Mouse (Mus musculus): ENCODE measurements around the gene Wwc2. TPM values are rescaled to one million over a fixed set of nuclear protein-coding genes. Genes with fewer than 3 reads are reported as not detected.

Wwc2 gene
- polyA plus RNA-seq, 1 experiment from 2014 or later, result 8.0 TPM

DNA sequence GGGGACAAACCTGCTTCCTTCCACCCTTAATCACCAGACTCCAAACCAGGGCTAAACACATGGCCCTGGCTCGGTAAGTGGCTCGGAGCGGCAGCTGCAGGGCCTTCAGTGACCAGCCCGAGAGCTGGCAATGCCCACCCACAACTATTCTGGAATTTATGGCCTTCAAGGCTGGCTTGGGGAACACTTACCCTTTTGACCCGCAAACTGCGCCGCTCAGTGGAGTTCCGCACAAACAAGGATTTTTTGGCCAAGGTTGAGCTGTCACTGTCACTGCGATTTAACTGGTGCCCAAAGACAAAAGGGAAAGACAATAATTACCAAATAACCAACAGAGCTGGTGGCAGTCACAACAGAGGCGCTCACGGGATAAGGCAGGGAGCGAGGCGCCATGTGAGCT, 144.8 kb downstream of the Wwc2 start:
- no peak overlapping the region for H3K4me3 ChIP-seq (replicated peaks; ENCODE audit: low read length)
- peaks cover 19% of the 10 kb centered on the region for H3K36me3 ChIP-seq (ENCODE audit: control insufficient read depth, insufficient read depth, low read length)
- H3K9ac ChIP-seq (ENCODE audit: low read length), result no peak overlapping the region
- H3K4me1 ChIP-seq (ENCODE audit: control insufficient read depth, insufficient read depth, low read length), result no peaks in the 10 kb centered on the region
- no peaks in the 10 kb centered on the region for H3K9me3 ChIP-seq (replicated peaks; ENCODE audit: control insufficient read depth, low read length)
- H3K4me2 ChIP-seq (ENCODE audit: low read depth, low read length), result no peak overlapping the region
- no peaks in the 10 kb centered on the region for H3K27me3 ChIP-seq (ENCODE audit: control insufficient read depth, insufficient read depth, low read length)
- ATAC-seq (ENCODE audit: insufficient read depth, low FRiP score), result no peak
- 87% methylated on average over 13 of the region's 13 CpGs for WGBS
- no peak overlapping the region for H3K27ac ChIP-seq (ENCODE audit: low read length)

- peaks cover 4% of the 10 kb centered on the region for H3K9me3 ChIP-seq (replicated peaks; ENCODE audit: control insufficient read depth, low read length)
- H3K27ac ChIP-seq (ENCODE audit: low read length), result no peak overlapping the region
- H3K4me1 ChIP-seq (ENCODE audit: control insufficient read depth, insufficient read depth, low read length), result no peaks in the 10 kb centered on the region
- H3K27me3 ChIP-seq (ENCODE audit: control insufficient read depth, insufficient read depth, low read length), result no peaks in the 10 kb centered on the region
- no peak overlapping the region for H3K4me2 ChIP-seq (ENCODE audit: low read depth, low read length)
- no peak overlapping the region for H3K9ac ChIP-seq (ENCODE audit: low read length)
- H3K4me3 ChIP-seq (replicated peaks; ENCODE audit: low read length), result no peak overlapping the region
- no peak for ATAC-seq (ENCODE audit: insufficient read depth, low FRiP score)
- WGBS, result 92% methylated on average over 10 of the region's 10 CpGs
- peaks cover 20% of the 10 kb centered on the region for H3K36me3 ChIP-seq (ENCODE audit: control insufficient read depth, insufficient read depth, low read length)
Measured at GRCm38 (mm10) chr8:47843651-47844050, 147.1 kb downstream of the Wwc2 start.

- Histone ChIP-seq H3K27ac (ENCODE audit: low read length) (no peak overlapping the region), H3K36me3 (ENCODE audit: control insufficient read depth, insufficient read depth, low read length) (peaks cover 19% of the 10 kb centered on the region), H3K4me1 (ENCODE audit: control insufficient read depth, insufficient read depth, low read length) (no peaks in the 10 kb centered on the region), H3K9me3 (replicated peaks; ENCODE audit: control insufficient read depth, low read length) (peaks cover 4% of the 10 kb centered on the region), H3K4me3 (replicated peaks; ENCODE audit: low read length) (no peak overlapping the region), H3K9ac (ENCODE audit: low read length) (no peak overlapping the region), H3K27me3 (ENCODE audit: control insufficient read depth, insufficient read depth, low read length) (no peaks in the 10 kb centered on the region), H3K4me2 (ENCODE audit: low read depth, low read length) (no peak overlapping the region)
- no peak for ATAC-seq (ENCODE audit: insufficient read depth, low FRiP score)
- 77% methylated on average over 7 of the region's 7 CpGs for WGBS
Measured at GRCm38 (mm10) chr8:47843063-47843462, 147.7 kb downstream of the Wwc2 start.

DNA sequence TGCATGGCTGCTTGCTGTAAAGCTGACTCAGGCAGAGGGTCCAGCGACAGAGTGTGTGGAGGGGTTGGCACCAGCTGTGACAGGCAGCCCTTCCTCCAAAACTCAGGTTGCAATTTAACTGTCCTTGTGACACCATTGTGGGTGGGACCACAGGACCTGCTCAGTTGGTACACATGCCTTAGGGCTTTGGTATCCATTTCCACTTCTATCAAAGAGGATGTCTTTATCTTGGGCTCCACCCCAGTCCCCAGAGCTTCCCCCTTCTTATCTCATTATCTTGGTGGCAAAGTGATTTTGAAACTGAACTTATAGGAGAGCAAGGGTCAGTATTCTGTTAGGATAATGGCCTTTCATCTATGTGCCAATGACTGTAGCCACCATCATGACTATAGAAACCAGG, 156.8 kb downstream of the Wwc2 start:
- 91% methylated on average over 1 of the region's 1 CpGs for WGBS
- ATAC-seq (ENCODE audit: insufficient read depth, low FRiP score), result no peak
- H3K27ac ChIP-seq (ENCODE audit: low read length), result no peak overlapping the region

DNA sequence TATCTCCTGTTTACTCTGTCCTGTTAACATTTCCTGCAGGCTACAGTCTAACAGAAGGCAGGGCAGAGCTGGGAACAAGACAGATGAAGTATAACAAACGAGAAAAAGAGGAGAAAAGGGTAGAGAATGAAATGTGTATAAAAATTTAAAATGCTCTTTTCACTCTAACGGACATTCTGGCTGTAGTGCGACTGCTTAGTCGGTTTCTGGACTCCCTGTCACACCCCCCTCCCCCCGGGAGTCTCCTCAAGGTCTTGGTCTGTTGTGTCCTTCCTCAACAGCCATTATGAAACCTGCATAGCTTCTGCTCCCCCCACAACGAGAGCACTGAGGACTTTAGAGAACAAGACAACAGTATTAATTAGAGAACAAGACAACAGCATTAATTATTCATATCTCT, 158.1 kb downstream of the Wwc2 start:
- Histone ChIP-seq H3K9me3 (replicated peaks; ENCODE audit: control insufficient read depth, low read length) (no peaks in the 10 kb centered on the region), H3K4me1 (ENCODE audit: control insufficient read depth, insufficient read depth, low read length) (no peaks in the 10 kb centered on the region), H3K4me3 (replicated peaks; ENCODE audit: low read length) (no peak overlapping the region), H3K27ac (ENCODE audit: low read length) (no peak overlapping the region), H3K4me2 (ENCODE audit: low read depth, low read length) (no peak overlapping the region), H3K9ac (ENCODE audit: low read length) (no peak overlapping the region), H3K36me3 (ENCODE audit: control insufficient read depth, insufficient read depth, low read length) (0 out of 2 replicates have a peak, but pooled peaks cover 7% of the 10 kb centered on the region), H3K27me3 (ENCODE audit: control insufficient read depth, insufficient read depth, low read length) (no peaks in the 10 kb centered on the region)
- WGBS, result 36% methylated on average over 6 of the region's 6 CpGs
- ATAC-seq (ENCODE audit: insufficient read depth, low FRiP score), result no peak

More for the DNA sequence above, 156.8 kb downstream of the Wwc2 start:
- no peak overlapping the region for H3K9ac ChIP-seq (ENCODE audit: low read length)
- H3K4me1 ChIP-seq (ENCODE audit: control insufficient read depth, insufficient read depth, low read length), result no peaks in the 10 kb centered on the region
- H3K4me2 ChIP-seq (ENCODE audit: low read depth, low read length), result no peak overlapping the region
- 0 out of 2 replicates have a peak, but pooled peaks cover 7% of the 10 kb centered on the region for H3K36me3 ChIP-seq (ENCODE audit: control insufficient read depth, insufficient read depth, low read length)
- no peaks in the 10 kb centered on the region for H3K27me3 ChIP-seq (ENCODE audit: control insufficient read depth, insufficient read depth, low read length)
- H3K4me3 ChIP-seq (replicated peaks; ENCODE audit: low read length), result no peak overlapping the region
- H3K9me3 ChIP-seq (replicated peaks; ENCODE audit: control insufficient read depth, low read length), result no peaks in the 10 kb centered on the region

DNA sequence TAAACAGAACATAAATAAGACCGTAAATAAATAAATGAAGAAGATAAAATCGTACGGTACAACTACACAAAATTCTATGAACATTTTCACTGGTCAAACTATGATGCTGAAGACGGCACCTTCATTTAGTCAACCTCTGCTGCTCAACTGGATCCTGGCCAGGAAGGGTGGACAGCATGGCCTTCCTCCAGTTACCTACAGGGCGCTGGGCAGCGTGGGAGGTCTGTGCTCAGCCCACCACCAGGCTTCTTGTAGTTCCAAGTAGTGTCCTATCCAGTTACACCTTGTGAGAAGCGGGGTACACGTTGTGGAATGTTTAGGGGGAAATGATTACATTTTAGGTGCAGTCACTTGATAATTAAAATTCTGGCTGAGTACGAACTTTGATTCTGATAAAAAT, 163.8 kb downstream of the Wwc2 start:
- no peaks in the 10 kb centered on the region for H3K9me3 ChIP-seq (replicated peaks; ENCODE audit: control insufficient read depth, low read length)
- no peak overlapping the region for H3K27ac ChIP-seq (ENCODE audit: low read length)
- H3K36me3 ChIP-seq (ENCODE audit: control insufficient read depth, insufficient read depth, low read length), result 0 out of 2 replicates have a peak, but pooled peaks cover 7% of the 10 kb centered on the region
- ATAC-seq (ENCODE audit: insufficient read depth, low FRiP score), result no peak
- WGBS, result 79% methylated on average over 9 of the region's 9 CpGs
- H3K9ac ChIP-seq (ENCODE audit: low read length), result no peak overlapping the region
- H3K4me3 ChIP-seq (replicated peaks; ENCODE audit: low read length), result no peak overlapping the region
- peaks cover 14% of the 10 kb centered on the region for H3K4me1 ChIP-seq (ENCODE audit: control insufficient read depth, insufficient read depth, low read length)
- no peaks in the 10 kb centered on the region for H3K27me3 ChIP-seq (ENCODE audit: control insufficient read depth, insufficient read depth, low read length)
- no peak overlapping the region for H3K4me2 ChIP-seq (ENCODE audit: low read depth, low read length)

GRCm38 (mm10) chr8:47825596-47825995, 165.1 kb downstream of the Wwc2 start:
- H3K36me3 ChIP-seq (ENCODE audit: control insufficient read depth, insufficient read depth, low read length), result 0 out of 2 replicates have a peak, but pooled peaks cover under 1% of the 10 kb centered on the region
- H3K4me1 ChIP-seq (ENCODE audit: control insufficient read depth, insufficient read depth, low read length), result peaks cover 14% of the 10 kb centered on the region
- no peak overlapping the region for H3K27ac ChIP-seq (ENCODE audit: low read length)
- no peak overlapping the region for H3K4me2 ChIP-seq (ENCODE audit: low read depth, low read length)
- H3K27me3 ChIP-seq (ENCODE audit: control insufficient read depth, insufficient read depth, low read length), result no peaks in the 10 kb centered on the region
- 71% methylated on average over 5 of the region's 5 CpGs for WGBS
- no peak for ATAC-seq (ENCODE audit: insufficient read depth, low FRiP score)
- no peak overlapping the region for H3K4me3 ChIP-seq (replicated peaks; ENCODE audit: low read length)
- no peaks in the 10 kb centered on the region for H3K9me3 ChIP-seq (replicated peaks; ENCODE audit: control insufficient read depth, low read length)
- H3K9ac ChIP-seq (ENCODE audit: low read length), result no peak overlapping the region

- 0 out of 2 replicates have a peak within 1 kb of the TSS, but pooled peaks have one; percentile 26 for H3K9ac ChIP-seq (ENCODE audit: low read length)
- peaks cover 14% of the 10 kb centered on the region for H3K4me1 ChIP-seq (ENCODE audit: control insufficient read depth, insufficient read depth, low read length)
- peak within 1 kb of the TSS; percentile 76 for H3K27ac ChIP-seq (ENCODE audit: low read length)
- H3K9me3 ChIP-seq (replicated peaks; ENCODE audit: control insufficient read depth, low read length), result no peaks in the 10 kb centered on the region
- H3K27me3 ChIP-seq (ENCODE audit: control insufficient read depth, insufficient read depth, low read length), result no peaks in the 10 kb centered on the region
- WGBS, result 45% methylated on average over 13 of the region's 13 CpGs
- H3K4me2 ChIP-seq (ENCODE audit: low read depth, low read length), result no peak within 1 kb of the TSS
- H3K4me3 ChIP-seq (replicated peaks; ENCODE audit: low read length), result no peak within 1 kb of the TSS
- H3K36me3 ChIP-seq (ENCODE audit: control insufficient read depth, insufficient read depth, low read length), result no peaks in the 10 kb centered on the region
- ATAC-seq (ENCODE audit: insufficient read depth, low FRiP score), result peak; percentile 30; the same call in 1 of the 2 replicates
Measured at GRCm38 (mm10) chr8:47824182-47824581, 166.5 kb downstream of the Wwc2 start, which contains the start of gene Cldn22. Gene Cldn22, plus strand, starts transcription at chr8:47824482.

DNA sequence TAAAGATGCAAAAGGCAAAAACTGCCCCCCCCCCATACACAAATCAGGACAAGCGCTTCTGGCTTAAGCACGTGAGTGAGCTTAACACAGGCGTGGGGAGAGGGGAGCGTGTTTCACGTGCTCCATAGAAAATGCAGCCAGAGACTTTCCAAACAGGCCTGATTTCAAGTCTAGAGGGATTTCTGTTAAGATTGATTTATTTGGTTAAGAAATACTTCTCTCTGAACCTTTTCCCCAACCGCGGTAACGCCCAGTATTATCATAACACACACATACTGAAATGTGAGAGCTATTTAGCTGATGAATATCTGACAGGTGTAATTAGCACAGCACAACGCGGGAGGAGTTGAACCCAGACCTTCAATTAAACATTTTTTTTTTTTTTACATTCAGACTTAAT, 166.9 kb downstream of the Wwc2 start:
- WGBS, result 17% methylated on average over 10 of the region's 10 CpGs
- Histone ChIP-seq H3K36me3 (ENCODE audit: control insufficient read depth, insufficient read depth, low read length) (no peaks in the 10 kb centered on the region), H3K4me3 (replicated peaks; ENCODE audit: low read length) (no peak overlapping the region), H3K9ac (ENCODE audit: low read length) (0 out of 2 replicates have a peak overlapping the region, but pooled peaks have one; percentile 26), H3K27ac (ENCODE audit: low read length) (peak overlapping the region; percentile 76), H3K4me1 (ENCODE audit: control insufficient read depth, insufficient read depth, low read length) (peaks cover 14% of the 10 kb centered on the region), H3K4me2 (ENCODE audit: low read depth, low read length) (no peak overlapping the region), H3K27me3 (ENCODE audit: control insufficient read depth, insufficient read depth, low read length) (no peaks in the 10 kb centered on the region), H3K9me3 (replicated peaks; ENCODE audit: control insufficient read depth, low read length) (no peaks in the 10 kb centered on the region)
- ATAC-seq (ENCODE audit: insufficient read depth, low FRiP score), result peak; percentile 76

All from stomach, embryonic 16.5 days (tissue).